Mouse (Mus musculus): ENCODE measurements around the gene Cd300lg. TPM values are rescaled to one million over a fixed set of nuclear protein-coding genes. Genes with fewer than 3 reads are reported as not detected.

The Cd300lg gene
- total RNA-seq (2021), result under 1 TPM in 1 of 2 experiments, not detected in 1; 0.14 TPM
- long read RNA-seq, result 0 reads

DNA sequence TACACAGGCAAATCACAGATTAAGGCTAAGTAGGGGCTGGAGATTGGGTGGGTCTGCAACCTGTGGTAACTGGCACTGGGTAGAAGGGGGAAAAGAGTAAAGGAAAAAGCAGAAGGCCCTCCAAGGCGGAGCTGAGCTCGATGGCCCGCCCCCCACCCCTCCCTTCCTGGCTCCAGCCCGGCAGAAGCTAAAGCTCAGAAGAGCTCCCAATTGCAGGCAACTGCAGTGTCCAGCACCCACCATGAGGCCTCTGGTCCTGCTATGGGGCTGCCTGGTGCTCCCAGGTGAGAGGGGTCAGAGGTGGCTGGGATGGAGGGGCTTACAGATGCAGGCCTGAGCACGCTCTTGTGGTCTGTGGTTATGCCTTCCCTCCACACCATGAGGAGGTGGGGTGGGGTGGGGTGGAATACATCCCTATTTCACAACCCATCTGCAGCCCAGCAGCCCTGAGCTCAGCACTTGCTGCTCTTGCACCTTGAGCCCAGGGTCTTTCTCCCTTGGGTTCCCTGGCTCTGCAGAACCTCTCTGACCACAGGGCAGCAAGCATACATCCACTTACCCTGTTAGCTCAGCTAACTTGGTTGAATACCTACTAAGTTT, at the start of gene Cd300lg:
Cd300lg (plus strand) TSS at position 160 of the 600 bp plus-strand sequence.
- DNase-seq (ENCODE audit: low spot score in 2 of 2), result no peak

DNA sequence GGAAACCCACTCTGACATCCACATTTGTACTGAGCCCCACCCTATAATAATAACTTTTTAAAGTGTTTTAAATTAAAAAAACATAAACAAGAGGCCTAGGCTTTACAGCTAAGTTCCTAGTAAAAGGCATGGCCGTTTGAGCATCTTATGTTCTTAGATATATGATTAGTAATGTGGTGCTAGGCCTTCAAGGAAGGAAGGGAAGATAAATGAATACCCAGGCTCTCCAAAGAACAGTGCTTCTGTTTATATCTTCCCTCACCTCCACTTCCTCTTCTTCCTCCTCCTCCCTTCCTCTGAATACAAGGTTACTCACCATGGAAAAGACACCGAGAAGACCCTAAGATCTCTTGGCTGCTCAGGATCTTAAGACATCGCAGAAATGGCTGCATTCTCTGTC, 49.5 kb upstream of the Cd300lg start:
- no peak for DNase-seq (ENCODE audit: low spot score in 2 of 2)

- DNase-seq (ENCODE audit: low spot score in 2 of 2), result no peak
Observed at GRCm38 (mm10) chr11:101992411-101992810, 48.9 kb upstream of the Cd300lg start.

- DNase-seq (ENCODE audit: low spot score in 2 of 2), result no peak
Observed at GRCm38 (mm10) chr11:101994100-101994499, 47.2 kb upstream of the Cd300lg start.

GRCm38 (mm10) chr11:101995938-101996337, 45.4 kb upstream of the Cd300lg start:
- no peak for DNase-seq (ENCODE audit: low spot score in 2 of 2)

GRCm38 (mm10) chr11:101998258-101998657, 43.1 kb upstream of the Cd300lg start:
- no peak for DNase-seq (ENCODE audit: low spot score in 2 of 2)

- no peak for DNase-seq (ENCODE audit: low spot score in 2 of 2)
Observed at GRCm38 (mm10) chr11:101999466-101999865, 41.8 kb upstream of the Cd300lg start.

GRCm38 (mm10) chr11:102004251-102004650, 37.1 kb upstream of the Cd300lg start:
- no peak for DNase-seq (ENCODE audit: low spot score in 2 of 2)

DNA sequence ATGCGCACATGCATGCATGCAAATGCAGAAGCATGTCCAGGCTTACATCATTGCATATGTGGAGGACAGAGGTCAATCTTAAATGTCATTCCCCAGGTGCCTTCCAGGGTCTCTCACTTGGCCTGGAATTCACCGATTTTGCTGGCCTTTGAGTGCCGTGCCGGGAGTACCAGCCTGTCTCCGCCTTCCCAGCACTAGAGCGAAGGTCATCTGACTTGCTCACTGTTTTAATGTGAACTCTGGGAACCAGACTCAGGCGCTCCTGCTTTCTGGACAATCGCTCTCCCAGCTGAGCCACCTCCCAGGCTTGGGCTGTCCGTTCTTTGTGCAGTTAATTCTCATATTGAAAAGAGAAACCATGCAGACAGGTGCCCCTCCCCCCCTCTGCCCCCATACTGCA, 35.0 kb upstream of the Cd300lg start:
- DNase-seq (ENCODE audit: low spot score in 2 of 2), result no peak

DNA sequence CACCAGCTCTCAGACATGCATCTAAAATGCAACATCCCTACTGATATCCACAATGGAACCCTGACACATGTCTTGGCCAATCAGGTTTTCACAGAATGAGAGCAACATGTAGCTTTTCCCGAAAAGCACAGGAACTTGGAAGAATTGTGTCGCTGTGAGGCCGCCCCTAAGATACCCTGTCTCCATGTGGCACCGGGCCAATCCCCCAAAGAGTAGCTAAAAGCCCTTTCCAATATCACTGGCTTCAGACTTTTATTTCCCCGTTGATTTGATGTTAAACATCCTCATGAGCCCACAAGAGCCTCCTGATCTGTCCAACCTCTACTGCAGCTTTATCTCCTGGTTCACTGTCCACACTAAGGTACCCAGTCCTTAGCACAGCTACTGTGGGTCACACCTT, 34.6 kb upstream of the Cd300lg start:
- DNase-seq (ENCODE audit: low spot score in 2 of 2), result no peak

DNA sequence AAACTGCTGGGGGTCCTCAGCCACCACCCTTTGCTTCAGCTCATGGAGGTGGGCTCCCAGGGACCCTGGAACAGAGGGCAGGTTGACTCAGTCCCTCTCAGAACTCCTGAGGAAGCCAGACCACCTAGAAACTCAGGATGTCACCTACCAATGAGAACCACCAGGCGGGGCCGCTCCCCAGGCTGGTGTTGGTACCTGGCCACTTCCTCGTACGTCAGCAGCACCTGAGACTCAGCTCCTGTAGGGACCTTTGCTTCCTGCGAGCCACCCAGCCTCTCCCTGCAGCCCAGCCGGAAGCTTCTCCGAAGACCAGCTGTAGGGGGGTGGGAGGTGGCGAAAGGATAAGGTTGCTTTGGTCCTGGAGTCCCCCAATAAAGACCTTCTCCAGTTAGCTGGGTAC, 32.9 kb upstream of the Cd300lg start:
- no peak for DNase-seq (ENCODE audit: low spot score in 2 of 2)

- no peak for DNase-seq (ENCODE audit: low spot score in 2 of 2)
Observed at GRCm38 (mm10) chr11:102008954-102009637, 32.2 kb upstream of the Cd300lg start.

GRCm38 (mm10) chr11:102010140-102010539, 31.2 kb upstream of the Cd300lg start:
- no peak for DNase-seq (ENCODE audit: low spot score in 2 of 2)

DNA sequence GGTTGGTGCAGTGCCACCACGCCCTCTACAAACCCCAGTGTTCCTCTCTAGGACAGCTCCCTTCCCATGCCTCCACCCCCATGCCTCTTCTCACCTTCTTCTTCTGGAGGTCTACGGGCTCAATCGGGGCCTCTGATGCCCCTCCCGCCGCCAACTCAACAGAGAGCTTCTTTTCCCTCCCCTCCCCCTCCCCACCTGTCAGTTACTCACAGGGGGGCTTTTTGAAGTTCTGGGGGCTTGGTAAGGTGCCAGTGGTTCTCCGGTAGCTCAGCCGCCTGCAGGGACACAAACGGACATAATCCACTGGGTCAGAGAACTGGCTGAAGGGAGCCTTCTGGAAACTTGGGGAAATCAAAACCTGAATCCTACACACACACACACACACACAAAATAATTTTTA, 29.8 kb upstream of the Cd300lg start:
- no peak for DNase-seq (ENCODE audit: low spot score in 2 of 2)

- no peak for DNase-seq (ENCODE audit: low spot score in 2 of 2)
Observed at GRCm38 (mm10) chr11:102013201-102013600, 28.1 kb upstream of the Cd300lg start.

GRCm38 (mm10) chr11:102015472-102015871, 25.8 kb upstream of the Cd300lg start:
- DNase-seq (ENCODE audit: low spot score in 2 of 2), result no peak

GRCm38 (mm10) chr11:102016136-102016535, 25.2 kb upstream of the Cd300lg start:
- no peak for DNase-seq (ENCODE audit: low spot score in 2 of 2)

- DNase-seq (ENCODE audit: low spot score in 2 of 2), result no peak
Observed at GRCm38 (mm10) chr11:102019736-102020135, 21.6 kb upstream of the Cd300lg start.

- no peak for DNase-seq (ENCODE audit: low spot score in 2 of 2)
Observed at GRCm38 (mm10) chr11:102021196-102021595, 20.1 kb upstream of the Cd300lg start.

GRCm38 (mm10) chr11:102023406-102023805, 17.9 kb upstream of the Cd300lg start:
- DNase-seq (ENCODE audit: low spot score in 2 of 2), result no peak

GRCm38 (mm10) chr11:102024084-102024758, 17.1 kb upstream of the Cd300lg start:
- no peak for DNase-seq (ENCODE audit: low spot score in 2 of 2)

GRCm38 (mm10) chr11:102024875-102025274, 16.4 kb upstream of the Cd300lg start:
- DNase-seq (ENCODE audit: low spot score in 2 of 2), result no peak

All from layer of hippocampus, postnatal 10 days (tissue).